Mouse (Mus musculus) ES-Bruce4 (cell line): ENCODE measurements at regions not wholly inside any gene's neighbourhood (a gene's known extent, or its start where the extent isn't known, plus 50 kb on each side); places are given as distances from the start of the nearest gene placed in this dataset.

Experiments
- CTCF ChIP-seq: IDR thresholded peaks from one replicate; pipeline ENCODE4 v1.8.1; 2011; ENCODE audit warnings: low read depth, low read length
- POLR2A ChIP-seq: IDR thresholded peaks from one replicate; pipeline ENCODE4 v1.8.1; 2011; ENCODE audit warnings: low read length; ENCODE audit not compliant: insufficient read depth

DNA sequence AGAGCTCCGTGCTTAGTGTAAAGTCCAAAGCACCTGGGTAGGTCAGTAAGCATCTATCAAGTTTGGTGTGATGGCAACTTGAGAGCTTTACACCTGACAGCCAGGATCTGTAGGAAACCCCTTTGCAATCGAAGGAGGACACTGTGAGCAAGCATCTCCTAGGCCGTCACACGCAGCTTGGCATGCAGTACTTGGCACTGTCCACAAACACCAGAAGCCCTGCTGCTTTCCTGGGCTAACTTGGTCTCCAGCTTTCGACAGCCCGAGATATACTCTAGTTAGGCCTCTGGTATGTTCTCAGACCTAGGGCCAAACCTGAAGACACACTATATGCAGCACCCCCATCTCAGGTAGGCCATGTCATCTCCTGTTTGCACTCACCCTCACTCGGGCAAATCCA is 58.5 kb upstream of the Tbc1d21 start:
- TF ChIP-seq POLR2A (no peak), CTCF (no peak)
